Mouse (Mus musculus): Measurements from ENCODE around the gene Raly.

GRCm38 (mm10) chr2:154791661-154792642 lies 1.1 kb downstream of the Raly start:
- TF ChIP-seq POLR2A (IDR thresholded peaks at IDR 0.05; ENCODE audit: extremely low read depth, insufficient read depth, low read length) (no peak), CTCF (IDR thresholded peaks at IDR 0.05; ENCODE audit: extremely low read depth, insufficient read depth, low read length) (no peak)
